Mouse (Mus musculus) midbrain, postnatal 0 days (tissue): ENCODE measurements around the gene Ppm1a. TPM values are rescaled to one million over a fixed set of nuclear protein-coding genes. Genes with fewer than 3 reads are reported as not detected.

Experiments used
- ATAC-seq: fragments of 200-750 bp; cut with Nextera tagmentation; 2 replicates; pipeline ENCODE4 v1.8.0; 2017; ENCODE audit warnings: moderate number of reproducible peaks, mild to moderate bottlenecking, moderate TSS enrichment, moderate library complexity; ENCODE audit not compliant: low FRiP score
- DNase-seq: peaks from one replicate; pipeline ENCODE4 v3.0.0-alpha.2; 2015; ENCODE audit warnings: low spot score
- H3K27ac ChIP-seq: fragments of 300-500 bp; sonication (generic); 2 replicates; pipeline ENCODE4 v1.5.1; 2014; ENCODE audit warnings: low read depth, mild to moderate bottlenecking, low read length, mixed read lengths
- H3K27me3 ChIP-seq: fragments of 300-500 bp; sonication (generic); 2 replicates; pipeline ENCODE4 v1.6.1; 2014; ENCODE audit warnings: low read length, control low read depth, mixed read lengths; ENCODE audit not compliant: insufficient read depth
- H3K36me3 ChIP-seq: fragments of 300-500 bp; sonication (generic); 2 replicates; pipeline ENCODE4 v1.6.1; 2014; ENCODE audit warnings: low read length, control low read depth, mixed read lengths; ENCODE audit not compliant: insufficient read depth
- H3K4me1 ChIP-seq: fragments of 300-500 bp; sonication (generic); 2 replicates; pipeline ENCODE4 v1.6.1; 2014; ENCODE audit warnings: mild to moderate bottlenecking, control low read depth, antibody characterized with exemption, low read length, mixed read lengths; ENCODE audit not compliant: insufficient read depth
- H3K4me2 ChIP-seq: fragments of 300-500 bp; sonication (generic); 2 replicates; pipeline ENCODE4 v1.6.1; 2014; ENCODE audit warnings: low read depth, mild to moderate bottlenecking, low read length, mixed read lengths; ENCODE audit not compliant: poor library complexity, severe bottlenecking
- H3K4me3 ChIP-seq: fragments of 300-500 bp; sonication (generic); 2 replicates; pipeline ENCODE4 v1.5.1; 2014; ENCODE audit warnings: low read depth, mild to moderate bottlenecking, low read length, moderate library complexity
- H3K9ac ChIP-seq: fragments of 300-500 bp; sonication (generic); replicated peaks from 2 replicates; pipeline ENCODE4 v1.6.1; 2014; ENCODE audit warnings: mild to moderate bottlenecking, low read length, moderate library complexity, mixed read lengths; ENCODE audit not compliant: poor library complexity, severe bottlenecking
- H3K9me3 ChIP-seq: fragments of 300-500 bp; sonication (generic); 2 replicates; pipeline ENCODE4 v1.6.1; 2016; ENCODE audit warnings: low read length, control low read depth
- CTCF ChIP-seq: IDR thresholded peaks from 2 replicates; pipeline ENCODE4 v1.5.1; 2016; ENCODE audit warnings: antibody characterized with exemption, mild to moderate bottlenecking
- WGBS: fragments of 180-500 bp; shearing (Covaris S2); extraction: QIAGEN DNeasy Blood & Tissue Kit; methylation state at CpG from one replicate; pipeline ENCODE4 v1.1.7; 2014; 5-methylcytosine and 5-hydroxymethylcytosine counted together
- polyA plus RNA-seq: library from polyadenylated mRNA; unstranded; fragments of >200 nt; fragmentation: Nextera tagmentation; extraction: Ambion mirVana; gene quantifications from 2 replicates; pipeline ENCODE4 v1.2.1, GENCODE M21; 2015
- total RNA-seq: library from RNA; depleted of rRNA; stranded (reverse); fragments of >200 nt; gene quantifications from 2 replicates; pipeline ENCODE4 v1.2.3, GENCODE M21; 2014; rRNA removed

Ppm1a gene
- total RNA-seq (170 and 198 TPM in 2 replicates), polyA plus RNA-seq (70.6 and 79.3 TPM in 2 replicates)

GRCm38 (mm10) chr12:72757086-72757485 lies at the start of gene Ppm1a:
Ppm1a (plus strand) TSS chr12:72757455.
- DNase-seq: no peak
- TF ChIP-seq CTCF: no peak

GRCm38 (mm10) chr12:72709981-72710380 lies 47.3 kb upstream of the Ppm1a start:
- Histone ChIP-seq H3K4me3 (no peak overlapping the region), H3K36me3 (no peaks in the 10 kb centered on the region), H3K9ac (no peak overlapping the region), H3K27ac (no peak overlapping the region), H3K4me2 (no peak overlapping the region), H3K4me1 (no peaks in the 10 kb centered on the region), H3K27me3 (no peaks in the 10 kb centered on the region), H3K9me3 (no peaks in the 10 kb centered on the region)
- ATAC-seq (no peak), DNase-seq (no peak)
- 91% methylated on average over 3 of the region's 3 CpGs for WGBS
- no peak for TF ChIP-seq CTCF

More at GRCm38 (mm10) chr12:72757086-72757485, at the start of gene Ppm1a:
- WGBS: 20% methylated on average over 4 of the region's 4 CpGs
- Histone ChIP-seq H3K27ac (no peak within 1 kb of the TSS), H3K4me1 (no peaks in the 10 kb centered on the region), H3K9ac (no peak within 1 kb of the TSS), H3K9me3 (no peaks in the 10 kb centered on the region), H3K4me2 (no peak within 1 kb of the TSS), H3K36me3 (no peaks in the 10 kb centered on the region), H3K4me3 (no peak within 1 kb of the TSS), H3K27me3 (no peaks in the 10 kb centered on the region)
- ATAC-seq: no peak

- H3K4me3 ChIP-seq: no peak overlapping the region
- WGBS: 93% methylated on average over 2 of the region's 2 CpGs
- no peak for DNase-seq
Measured at GRCm38 (mm10) chr12:72714896-72715295, 42.4 kb upstream of the Ppm1a start.

GRCm38 (mm10) chr12:72715846-72716245 lies 41.4 kb upstream of the Ppm1a start:
- no peaks in the 10 kb centered on the region for H3K9me3 ChIP-seq
- no peaks in the 10 kb centered on the region for H3K27me3 ChIP-seq
- no peak overlapping the region for H3K9ac ChIP-seq
- DNase-seq: no peak
- no peak overlapping the region for H3K27ac ChIP-seq
- ATAC-seq: no peak
- H3K36me3 ChIP-seq: no peaks in the 10 kb centered on the region
- no peak for TF ChIP-seq CTCF
- no peaks in the 10 kb centered on the region for H3K4me1 ChIP-seq
- WGBS: 97% methylated on average over 9 of the region's 9 CpGs
- no peak overlapping the region for H3K4me3 ChIP-seq
- H3K4me2 ChIP-seq: no peak overlapping the region

More at GRCm38 (mm10) chr12:72714896-72715295, 42.4 kb upstream of the Ppm1a start:
- Histone ChIP-seq H3K4me2 (no peak overlapping the region), H3K9me3 (no peaks in the 10 kb centered on the region), H3K4me1 (no peaks in the 10 kb centered on the region), H3K27ac (no peak overlapping the region), H3K27me3 (no peaks in the 10 kb centered on the region), H3K36me3 (no peaks in the 10 kb centered on the region), H3K9ac (no peak overlapping the region)
- no peak for ATAC-seq
- no peak for TF ChIP-seq CTCF

- no peak overlapping the region for H3K27ac ChIP-seq
- no peak overlapping the region for H3K4me2 ChIP-seq
- no peak overlapping the region for H3K9ac ChIP-seq
- no peaks in the 10 kb centered on the region for H3K36me3 ChIP-seq
- ATAC-seq (no peak), DNase-seq (no peak)
- H3K4me3 ChIP-seq: no peak overlapping the region
- no peaks in the 10 kb centered on the region for H3K4me1 ChIP-seq
- H3K27me3 ChIP-seq: no peaks in the 10 kb centered on the region
- no peaks in the 10 kb centered on the region for H3K9me3 ChIP-seq
- WGBS: 76% methylated on average over 2 of the region's 2 CpGs
- no peak for TF ChIP-seq CTCF
Measured at GRCm38 (mm10) chr12:72719046-72719445, 38.2 kb upstream of the Ppm1a start.

- H3K4me3 ChIP-seq: no peak overlapping the region
- H3K4me2 ChIP-seq: no peak overlapping the region
- WGBS: 74% methylated on average over 11 of the region's 11 CpGs
- ATAC-seq (no peak), DNase-seq (no peak)
- H3K9ac ChIP-seq: no peak overlapping the region
- H3K9me3 ChIP-seq: no peaks in the 10 kb centered on the region
- H3K27me3 ChIP-seq: no peaks in the 10 kb centered on the region
- H3K27ac ChIP-seq: no peak overlapping the region
- H3K4me1 ChIP-seq: no peaks in the 10 kb centered on the region
- H3K36me3 ChIP-seq: no peaks in the 10 kb centered on the region
- no peak for TF ChIP-seq CTCF
Measured at GRCm38 (mm10) chr12:72719452-72720087, 37.7 kb upstream of the Ppm1a start.
